Mouse (Mus musculus): ENCODE results near the gene 2410131K14Rik.

Gene 2410131K14Rik

GRCm38 (mm10) chr5:118261181-118261580 lies 16.2 kb downstream of the 2410131K14Rik start:
- no peak for DNase-seq (ENCODE audit: low spot score in 2 of 2)

GRCm38 (mm10) chr5:118262418-118262817 lies 17.4 kb downstream of the 2410131K14Rik start:
- no peak for DNase-seq (ENCODE audit: low spot score in 2 of 2)

- DNase-seq (ENCODE audit: low spot score in 2 of 2): no peak
Measured at GRCm38 (mm10) chr5:118264279-118264678, 19.3 kb downstream of the 2410131K14Rik start.

GRCm38 (mm10) chr5:118265366-118265765 lies 20.3 kb downstream of the 2410131K14Rik start:
- no peak for DNase-seq (ENCODE audit: low spot score in 2 of 2)

GRCm38 (mm10) chr5:118266309-118266708 lies 21.3 kb downstream of the 2410131K14Rik start:
- no peak for DNase-seq (ENCODE audit: low spot score in 2 of 2)

GRCm38 (mm10) chr5:118268987-118269386 lies 24.0 kb downstream of the 2410131K14Rik start:
- DNase-seq (ENCODE audit: low spot score in 2 of 2): peak; percentile 93 to 94

GRCm38 (mm10) chr5:118271449-118272110 lies 26.6 kb downstream of the 2410131K14Rik start:
- DNase-seq (ENCODE audit: low spot score in 2 of 2): no peak

GRCm38 (mm10) chr5:118273446-118273845 lies 28.4 kb downstream of the 2410131K14Rik start:
- DNase-seq (ENCODE audit: low spot score in 2 of 2): no peak

- no peak for DNase-seq (ENCODE audit: low spot score in 2 of 2)
Measured at GRCm38 (mm10) chr5:118274546-118274945, 29.5 kb downstream of the 2410131K14Rik start.

- DNase-seq (ENCODE audit: low spot score in 2 of 2): peak in 1 of 2 experiments; percentile 57
Measured at GRCm38 (mm10) chr5:118276281-118276680, 31.3 kb downstream of the 2410131K14Rik start.

- DNase-seq (ENCODE audit: low spot score in 2 of 2): no peak
Measured at GRCm38 (mm10) chr5:118276711-118277110, 31.7 kb downstream of the 2410131K14Rik start.

GRCm38 (mm10) chr5:118277741-118278495 lies 32.9 kb downstream of the 2410131K14Rik start:
- no peak for DNase-seq (ENCODE audit: low spot score in 2 of 2)

GRCm38 (mm10) chr5:118291453-118291852 lies 46.4 kb downstream of the 2410131K14Rik start:
- DNase-seq (ENCODE audit: low spot score in 2 of 2): no peak

- no peak for DNase-seq (ENCODE audit: low spot score in 2 of 2)
Measured at GRCm38 (mm10) chr5:118292476-118292875, 47.4 kb downstream of the 2410131K14Rik start.

- peak; percentile 85 for DNase-seq (ENCODE audit: low spot score in 2 of 2)
Measured at GRCm38 (mm10) chr5:118294086-118294864, 49.2 kb downstream of the 2410131K14Rik start.

- no peak for DNase-seq (ENCODE audit: low spot score in 2 of 2)
Measured at GRCm38 (mm10) chr5:118294865-118295258, 49.8 kb downstream of the 2410131K14Rik start.

GRCm38 (mm10) chr5:118297338-118297746 lies 52.3 kb downstream of the 2410131K14Rik start:
- DNase-seq (ENCODE audit: low spot score in 2 of 2): peak in 1 of 2 experiments; percentile 22

GRCm38 (mm10) chr5:118299720-118300400 lies 54.8 kb downstream of the 2410131K14Rik start:
- DNase-seq (ENCODE audit: low spot score in 2 of 2): no peak

GRCm38 (mm10) chr5:118302466-118303155 lies 57.6 kb downstream of the 2410131K14Rik start:
- DNase-seq (ENCODE audit: low spot score in 2 of 2): no peak

GRCm38 (mm10) chr5:118304970-118305618 lies 60.1 kb downstream of the 2410131K14Rik start:
- DNase-seq (ENCODE audit: low spot score in 2 of 2): no peak
